Mouse (Mus musculus) stomach, embryonic 14.5 days (tissue): ENCODE data around the gene Zbtb38. TPM values are rescaled to one million over a fixed set of nuclear protein-coding genes. Genes with fewer than 3 reads are reported as not detected.

Experiments used
- ATAC-seq: fragments of 200-750 bp; cut with Nextera tagmentation; 2 replicates; pipeline ENCODE4 v1.8.0; 2017; ENCODE audit warnings: low read depth, moderate TSS enrichment; ENCODE audit not compliant: insufficient number of reproducible peaks, insufficient read depth, low FRiP score
- H3K27ac ChIP-seq: fragments of 300-500 bp; sonication (generic); 2 replicates; pipeline ENCODE4 v1.5.1; 2014; ENCODE audit warnings: mild to moderate bottlenecking, low read length, moderate library complexity, mixed read lengths
- H3K27me3 ChIP-seq: fragments of 300-500 bp; sonication (generic); 2 replicates; pipeline ENCODE4 v1.6.1; 2014; ENCODE audit warnings: low read length, control low read depth, mixed read lengths; ENCODE audit not compliant: control insufficient read depth, insufficient read depth
- H3K36me3 ChIP-seq: fragments of 300-500 bp; sonication (generic); 2 replicates; pipeline ENCODE4 v1.6.1; 2014; ENCODE audit warnings: mild to moderate bottlenecking, control low read depth, low read length, moderate library complexity, mixed read lengths; ENCODE audit not compliant: control insufficient read depth, insufficient read depth
- H3K4me1 ChIP-seq: fragments of 300-500 bp; sonication (generic); 2 replicates; pipeline ENCODE4 v1.6.1; 2014; ENCODE audit warnings: low read length, control low read depth, mixed read lengths; ENCODE audit not compliant: control insufficient read depth, insufficient read depth
- H3K4me2 ChIP-seq: fragments of 300-500 bp; sonication (generic); replicated peaks from 2 replicates; pipeline ENCODE4 v1.6.1; 2014; ENCODE audit warnings: low read depth, low read length, control low read depth
- H3K4me3 ChIP-seq: fragments of 300-500 bp; sonication (generic); 2 replicates; pipeline ENCODE4 v1.5.1; 2014; ENCODE audit warnings: low read depth, low read length, control low read depth
- H3K9ac ChIP-seq: fragments of 300-500 bp; sonication (generic); replicated peaks from 2 replicates; pipeline ENCODE4 v1.6.1; 2014; ENCODE audit warnings: low read depth, mild to moderate bottlenecking, control low read depth, low read length, moderate library complexity, mixed read lengths
- H3K9me3 ChIP-seq: fragments of 300-500 bp; sonication (generic); 2 replicates; pipeline ENCODE4 v1.6.1; 2016; ENCODE audit warnings: low read depth, low read length, control low read depth; ENCODE audit not compliant: control insufficient read depth
- WGBS: fragments of 180-500 bp; shearing (Covaris S2); extraction: QIAGEN DNeasy Blood & Tissue Kit; methylation state at CpG from one replicate; pipeline ENCODE4 v1.1.7; 2014; 5-methylcytosine and 5-hydroxymethylcytosine counted together
- polyA plus RNA-seq: library from polyadenylated mRNA; unstranded; fragments of >200 nt; fragmentation: Nextera tagmentation; extraction: Ambion mirVana; gene quantifications from 2 replicates; pipeline ENCODE4 v1.2.1, GENCODE M21; 2014

Zbtb38 gene
- polyA plus RNA-seq, 1 experiment from 2014 or later: 23.0 TPM

GRCm38 (mm10) chr9:96731039-96731895 is 21.4 kb downstream of the Zbtb38 start:
- no peak overlapping the region for H3K4me2 ChIP-seq
- H3K27me3 ChIP-seq: no peaks in the 10 kb centered on the region
- no peak overlapping the region for H3K9ac ChIP-seq
- H3K36me3 ChIP-seq: no peaks in the 10 kb centered on the region
- no peak overlapping the region for H3K27ac ChIP-seq
- H3K4me3 ChIP-seq: no peak overlapping the region
- H3K9me3 ChIP-seq: no peaks in the 10 kb centered on the region
- 84% methylated on average over 19 of the region's 19 CpGs for WGBS
- no peaks in the 10 kb centered on the region; the same call in 1 of the 2 replicates for H3K4me1 ChIP-seq
- no peak for ATAC-seq

- no peaks in the 10 kb centered on the region for H3K9me3 ChIP-seq
- 92% methylated on average over 2 of the region's 2 CpGs for WGBS
- ATAC-seq: no peak
These were observed 22.4 kb downstream of the Zbtb38 start for GRCm38 (mm10) chr9:96730311-96730625.

GRCm38 (mm10) chr9:96729537-96730310 is 22.9 kb downstream of the Zbtb38 start:
- no peaks in the 10 kb centered on the region for H3K36me3 ChIP-seq
- no peaks in the 10 kb centered on the region for H3K9me3 ChIP-seq
- no peak overlapping the region for H3K27ac ChIP-seq
- H3K4me2 ChIP-seq: no peak overlapping the region
- ATAC-seq: no peak
- no peaks in the 10 kb centered on the region for H3K4me1 ChIP-seq
- H3K4me3 ChIP-seq: no peak overlapping the region
- no peak overlapping the region for H3K9ac ChIP-seq
- H3K27me3 ChIP-seq: no peaks in the 10 kb centered on the region
- WGBS: 67% methylated on average over 10 of the region's 10 CpGs

More at GRCm38 (mm10) chr9:96730311-96730625, 22.4 kb downstream of the Zbtb38 start:
- Histone ChIP-seq H3K36me3 (no peaks in the 10 kb centered on the region), H3K27ac (no peak overlapping the region), H3K9ac (no peak overlapping the region), H3K4me2 (no peak overlapping the region), H3K27me3 (no peaks in the 10 kb centered on the region), H3K4me1 (no peaks in the 10 kb centered on the region; the same call in 1 of the 2 replicates), H3K4me3 (no peak overlapping the region)

GRCm38 (mm10) chr9:96728338-96729162 is 24.1 kb downstream of the Zbtb38 start:
- 0 out of 2 replicates have a peak, but pooled peaks cover 4% of the 10 kb centered on the region for H3K4me1 ChIP-seq
- no peak for ATAC-seq
- no peak overlapping the region for H3K4me2 ChIP-seq
- H3K9ac ChIP-seq: no peak overlapping the region
- no peak overlapping the region; the same call in 1 of the 2 replicates for H3K27ac ChIP-seq
- no peaks in the 10 kb centered on the region for H3K36me3 ChIP-seq
- no peak overlapping the region for H3K4me3 ChIP-seq
- H3K27me3 ChIP-seq: no peaks in the 10 kb centered on the region
- 54% methylated on average over 16 of the region's 16 CpGs for WGBS
- no peaks in the 10 kb centered on the region for H3K9me3 ChIP-seq

- no peaks in the 10 kb centered on the region for H3K27me3 ChIP-seq
- WGBS: 73% methylated on average over 6 of the region's 6 CpGs
- H3K9ac ChIP-seq: no peak overlapping the region
- H3K4me1 ChIP-seq: 0 out of 2 replicates have a peak, but pooled peaks cover 4% of the 10 kb centered on the region
- no peaks in the 10 kb centered on the region for H3K9me3 ChIP-seq
- no peak overlapping the region; the same call in 1 of the 2 replicates for H3K27ac ChIP-seq
- no peak for ATAC-seq
- no peak overlapping the region for H3K4me3 ChIP-seq
- no peak overlapping the region for H3K4me2 ChIP-seq
- H3K36me3 ChIP-seq: no peaks in the 10 kb centered on the region
These were observed 24.9 kb downstream of the Zbtb38 start for GRCm38 (mm10) chr9:96727688-96728087.

- no peak overlapping the region for H3K4me3 ChIP-seq
- ATAC-seq: no peak
- H3K4me1 ChIP-seq: 0 out of 2 replicates have a peak, but pooled peaks cover 4% of the 10 kb centered on the region
- no peak overlapping the region for H3K4me2 ChIP-seq
- WGBS: 67% methylated on average over 14 of the region's 14 CpGs
- H3K9me3 ChIP-seq: no peaks in the 10 kb centered on the region
- no peak overlapping the region for H3K27ac ChIP-seq
- H3K9ac ChIP-seq: no peak overlapping the region
- no peaks in the 10 kb centered on the region for H3K36me3 ChIP-seq
- no peaks in the 10 kb centered on the region for H3K27me3 ChIP-seq
These were observed 26.1 kb downstream of the Zbtb38 start for GRCm38 (mm10) chr9:96726336-96727131.

GRCm38 (mm10) chr9:96725582-96726320 is 26.9 kb downstream of the Zbtb38 start:
- H3K4me3 ChIP-seq: no peak overlapping the region
- H3K9me3 ChIP-seq: no peaks in the 10 kb centered on the region
- no peak overlapping the region for H3K9ac ChIP-seq
- H3K27ac ChIP-seq: no peak overlapping the region
- no peaks in the 10 kb centered on the region for H3K27me3 ChIP-seq
- H3K4me2 ChIP-seq: no peak overlapping the region
- H3K4me1 ChIP-seq: 0 out of 2 replicates have a peak, but pooled peaks cover 4% of the 10 kb centered on the region
- no peak for ATAC-seq
- 47% methylated on average over 9 of the region's 9 CpGs for WGBS
- no peaks in the 10 kb centered on the region for H3K36me3 ChIP-seq
